Mouse (Mus musculus): ENCODE data around the gene Cx3cr1. TPM values are rescaled to one million over a fixed set of nuclear protein-coding genes. Genes with fewer than 3 reads are reported as not detected.

Gene Cx3cr1
- polyA plus RNA-seq, 1 experiment: 0.01 TPM

DNA sequence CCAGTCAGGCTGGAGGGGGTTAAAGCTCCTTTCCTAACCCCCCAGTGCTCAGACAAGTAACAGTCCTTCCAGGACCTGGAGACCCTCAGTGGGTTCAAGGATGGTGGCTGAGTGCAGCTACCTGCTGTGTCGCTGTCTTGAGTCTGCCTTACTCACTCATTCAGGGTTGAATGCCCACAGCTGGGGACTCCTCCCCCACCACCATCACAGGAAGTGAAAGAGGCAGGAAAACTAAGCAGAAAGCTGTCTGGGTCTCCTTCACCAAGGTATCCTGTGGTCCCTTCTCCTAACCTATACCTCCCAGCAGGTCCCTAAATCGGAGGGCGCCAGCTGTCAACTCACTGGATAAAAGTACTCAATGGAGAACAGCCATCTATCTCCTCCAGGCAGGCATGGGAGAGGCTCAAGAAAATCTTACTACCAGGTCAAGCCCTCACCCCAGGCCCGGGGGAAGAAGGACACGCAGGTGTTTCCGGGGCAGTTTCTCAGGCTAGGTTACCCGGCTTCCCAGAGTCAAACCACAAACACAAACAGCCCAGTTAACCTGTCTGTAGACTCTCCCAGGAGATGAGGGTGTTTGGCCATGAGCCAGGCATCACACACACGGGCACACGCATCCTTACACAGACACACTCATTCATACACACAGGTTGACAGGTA lies 91.4 kb downstream of the Cx3cr1 start:
- no peaks in the 10 kb centered on the region; the same call in 1 of the 2 replicates for H3K9me3 ChIP-seq (ENCODE audit: control insufficient read depth, low read length)
- peaks cover 5% of the 10 kb centered on the region; the same call in 1 of the 2 replicates for H3K36me3 ChIP-seq (ENCODE audit: control insufficient read depth)
- peaks cover 23% of the 10 kb centered on the region for H3K27me3 ChIP-seq (ENCODE audit: control insufficient read depth)
- H3K4me3 ChIP-seq (replicated peaks): no peak overlapping the region
- H3K4me1 ChIP-seq (ENCODE audit: control insufficient read depth): peaks cover 37% of the 10 kb centered on the region
- TF ChIP-seq GATA1 (IDR thresholded peaks at IDR 0.05; ENCODE audit: low read length) (no peak), TAL1 (IDR thresholded peaks at IDR 0.05; ENCODE audit: low read length) (no peak)

DNA sequence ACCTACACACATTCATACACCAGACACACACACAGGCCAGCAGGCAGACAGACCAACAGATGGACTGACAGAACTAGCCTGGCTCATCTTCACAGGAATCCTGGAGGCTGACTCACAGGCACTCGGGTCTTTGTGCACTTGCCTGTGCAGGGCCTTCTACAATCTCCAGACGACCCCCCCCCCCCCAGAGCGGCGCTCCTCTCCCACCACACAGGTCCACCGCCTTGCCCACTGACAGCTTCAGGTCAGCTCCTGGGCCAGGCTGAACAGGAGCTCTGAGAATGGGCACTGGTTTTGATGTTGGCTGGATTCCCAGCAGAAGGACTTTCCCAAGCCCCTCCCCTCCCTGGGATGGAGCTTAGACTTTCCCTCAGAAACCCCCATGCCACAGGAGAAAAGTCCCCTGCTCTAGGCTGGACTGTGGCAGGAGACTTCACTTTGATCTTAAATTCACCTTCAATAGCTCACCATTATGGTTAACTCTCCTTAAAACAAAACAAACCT lies 92.1 kb downstream of the Cx3cr1 start:
- Histone ChIP-seq H3K4me3 (replicated peaks) (no peak overlapping the region), H3K27me3 (ENCODE audit: control insufficient read depth) (peaks cover 16% of the 10 kb centered on the region), H3K36me3 (ENCODE audit: control insufficient read depth) (peaks cover 9% of the 10 kb centered on the region; the same call in 1 of the 2 replicates), H3K4me1 (ENCODE audit: control insufficient read depth) (peaks cover 30% of the 10 kb centered on the region), H3K9me3 (ENCODE audit: control insufficient read depth, low read length) (no peaks in the 10 kb centered on the region; the same call in 1 of the 2 replicates)
- no peak for TF ChIP-seq TAL1 (IDR thresholded peaks at IDR 0.05; ENCODE audit: low read length)

DNA sequence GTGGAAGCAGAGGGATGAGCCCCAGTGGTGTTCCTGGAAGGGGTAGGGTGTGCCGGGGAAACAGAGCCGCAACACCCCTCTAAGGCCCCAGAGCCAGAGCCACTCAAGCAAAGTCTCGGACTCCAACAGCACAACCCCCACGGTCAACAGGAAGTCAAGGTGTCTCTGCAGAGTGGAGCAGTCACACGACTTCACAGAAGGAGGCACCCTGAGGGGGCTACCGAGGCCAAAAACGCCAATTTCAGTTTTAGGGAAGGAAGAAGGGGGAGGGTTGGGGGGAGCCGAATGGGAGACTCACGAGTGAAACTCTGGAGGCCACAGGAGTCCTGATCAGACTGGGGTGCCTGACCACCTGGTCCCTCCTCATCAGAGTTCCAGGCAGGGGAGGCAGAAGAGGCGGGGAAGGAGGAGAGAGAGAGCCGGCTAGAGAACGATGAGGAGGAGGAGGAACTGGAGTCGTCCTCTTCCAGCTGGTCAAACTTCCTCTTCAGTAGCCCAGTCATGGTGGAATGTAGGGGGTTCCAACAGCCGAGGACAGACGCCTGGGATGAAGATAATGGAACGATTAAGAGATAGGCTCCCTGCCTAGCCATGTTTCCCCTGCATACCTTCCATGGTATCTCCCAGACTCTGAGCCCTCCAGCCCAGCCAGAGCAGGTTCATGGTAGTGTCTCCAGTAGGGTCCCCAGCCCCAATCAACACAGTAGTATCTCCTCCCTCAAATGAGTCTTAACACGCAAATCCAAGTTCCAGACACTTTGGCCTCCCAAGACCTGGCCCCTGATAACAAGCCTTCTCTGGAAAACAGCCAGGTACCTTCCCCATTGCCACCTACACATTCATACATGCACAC lies 92.7 kb downstream of the Cx3cr1 start:
- no peaks in the 10 kb centered on the region; the same call in 1 of the 2 replicates for H3K9me3 ChIP-seq (ENCODE audit: control insufficient read depth, low read length)
- H3K27me3 ChIP-seq (ENCODE audit: control insufficient read depth): peaks cover 10% of the 10 kb centered on the region
- peaks cover 24% of the 10 kb centered on the region for H3K4me1 ChIP-seq (ENCODE audit: control insufficient read depth)
- peaks cover 12% of the 10 kb centered on the region; the same call in 1 of the 2 replicates for H3K36me3 ChIP-seq (ENCODE audit: control insufficient read depth)
- H3K4me3 ChIP-seq (replicated peaks): no peak overlapping the region
- TF ChIP-seq TAL1 (IDR thresholded peaks at IDR 0.05; ENCODE audit: low read length) (no peak), GATA1 (IDR thresholded peaks at IDR 0.05; ENCODE audit: low read length) (no peak)

DNA sequence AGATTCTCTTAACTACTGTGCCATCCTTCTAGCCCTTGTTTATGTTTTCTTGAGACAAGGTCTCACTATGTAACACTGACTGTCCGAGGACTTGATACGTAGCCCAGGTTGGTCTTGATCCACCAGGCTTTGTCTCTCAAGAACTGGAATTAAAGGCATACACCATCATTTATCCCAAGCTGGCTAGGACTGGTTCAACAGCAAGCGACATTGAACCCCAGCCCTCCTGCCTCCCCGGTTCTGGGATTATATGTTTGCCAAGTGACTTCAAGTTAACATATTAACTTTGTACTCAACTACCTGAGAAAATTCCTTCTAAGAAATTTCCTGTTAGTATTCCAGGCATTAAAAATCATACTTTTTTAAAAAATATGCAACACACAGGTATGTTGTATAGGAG lies 94.4 kb downstream of the Cx3cr1 start:
- H3K4me3 ChIP-seq (replicated peaks): no peak overlapping the region
- H3K9me3 ChIP-seq (ENCODE audit: control insufficient read depth, low read length): no peaks in the 10 kb centered on the region; the same call in 1 of the 2 replicates
- H3K36me3 ChIP-seq (ENCODE audit: control insufficient read depth): peaks cover 12% of the 10 kb centered on the region; the same call in 1 of the 2 replicates
- H3K27me3 ChIP-seq (ENCODE audit: control insufficient read depth): no peaks in the 10 kb centered on the region
- TF ChIP-seq GATA1 (IDR thresholded peaks at IDR 0.05; ENCODE audit: low read length) (no peak), TAL1 (IDR thresholded peaks at IDR 0.05; ENCODE audit: low read length) (no peak)
- peaks cover 11% of the 10 kb centered on the region for H3K4me1 ChIP-seq (ENCODE audit: control insufficient read depth)

DNA sequence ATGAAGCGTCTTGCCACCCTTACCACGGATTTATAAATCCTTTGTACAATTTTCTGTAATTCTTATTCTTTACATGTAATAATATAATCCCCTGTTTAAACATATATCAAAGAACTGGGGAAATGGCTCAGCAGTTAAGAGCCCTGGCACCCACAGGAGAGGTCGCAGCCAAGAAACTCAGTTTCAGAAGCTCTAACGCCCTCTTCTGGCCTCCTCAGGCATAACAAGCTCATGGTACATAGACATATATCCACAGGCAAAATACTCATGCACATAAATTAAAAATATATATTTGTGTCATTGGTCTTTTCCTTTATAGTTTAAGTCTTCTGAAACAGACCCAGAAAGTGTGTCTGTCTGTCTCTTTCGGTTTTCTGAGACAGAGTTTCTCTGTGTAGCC lies 95.1 kb downstream of the Cx3cr1 start:
- H3K4me1 ChIP-seq (ENCODE audit: control insufficient read depth): peaks cover 11% of the 10 kb centered on the region

DNA sequence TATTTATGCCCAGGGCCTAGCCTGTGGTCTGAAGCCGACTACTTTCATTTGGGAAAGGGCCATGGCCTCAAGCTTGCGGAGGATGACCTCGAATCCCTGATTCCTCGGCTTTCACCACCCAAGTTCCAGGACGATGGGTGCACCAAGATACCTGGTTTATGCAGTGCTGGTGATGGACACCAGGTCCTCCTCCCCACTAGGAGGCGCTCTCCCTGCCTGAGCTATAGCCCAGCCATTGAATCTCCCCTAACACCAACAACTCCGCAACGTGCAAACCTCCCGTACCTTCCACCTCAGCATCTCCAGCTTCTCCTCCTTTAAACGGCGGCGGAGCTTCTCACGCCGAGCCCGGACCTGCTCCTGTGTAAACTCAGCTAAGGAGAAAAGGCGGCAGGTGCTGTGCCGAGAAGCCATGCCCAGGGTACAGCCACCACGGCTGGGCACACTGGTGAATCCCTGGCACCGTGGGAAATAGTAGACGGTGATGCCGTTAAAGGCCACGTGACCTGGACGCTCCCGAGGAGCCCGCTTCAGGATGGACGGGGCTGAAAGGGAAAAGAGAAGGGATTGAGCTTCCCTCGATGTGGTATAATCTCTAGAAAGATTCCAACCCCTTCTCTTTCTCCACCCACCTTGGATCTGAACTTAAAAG lies 95.7 kb downstream of the Cx3cr1 start:
- TF ChIP-seq GATA1 (IDR thresholded peaks at IDR 0.05; ENCODE audit: low read length): no peak
- no peak for TF ChIP-seq TAL1 (IDR thresholded peaks at IDR 0.05; ENCODE audit: low read length)
- Histone ChIP-seq H3K4me1 (ENCODE audit: control insufficient read depth) (peaks cover 11% of the 10 kb centered on the region), H3K4me3 (replicated peaks) (no peak overlapping the region), H3K27me3 (ENCODE audit: control insufficient read depth) (no peaks in the 10 kb centered on the region), H3K9me3 (ENCODE audit: control insufficient read depth, low read length) (no peaks in the 10 kb centered on the region; the same call in 1 of the 2 replicates), H3K36me3 (ENCODE audit: control insufficient read depth) (peaks cover 12% of the 10 kb centered on the region; the same call in 1 of the 2 replicates)

More for the DNA sequence above, 95.1 kb downstream of the Cx3cr1 start:
- TF ChIP-seq GATA1 (IDR thresholded peaks at IDR 0.05; ENCODE audit: low read length): no peak
- TF ChIP-seq TAL1 (IDR thresholded peaks at IDR 0.05; ENCODE audit: low read length): no peak
- H3K27me3 ChIP-seq (ENCODE audit: control insufficient read depth): no peaks in the 10 kb centered on the region
- H3K9me3 ChIP-seq (ENCODE audit: control insufficient read depth, low read length): no peaks in the 10 kb centered on the region; the same call in 1 of the 2 replicates
- no peak overlapping the region for H3K4me3 ChIP-seq (replicated peaks)
- peaks cover 12% of the 10 kb centered on the region; the same call in 1 of the 2 replicates for H3K36me3 ChIP-seq (ENCODE audit: control insufficient read depth)

GRCm38 (mm10) chr9:119973281-119973680 lies 96.4 kb downstream of the Cx3cr1 start:
- Histone ChIP-seq H3K4me3 (replicated peaks) (no peak overlapping the region), H3K27me3 (ENCODE audit: control insufficient read depth) (no peaks in the 10 kb centered on the region), H3K4me1 (ENCODE audit: control insufficient read depth) (peaks cover 10% of the 10 kb centered on the region), H3K36me3 (ENCODE audit: control insufficient read depth) (peaks cover 12% of the 10 kb centered on the region; the same call in 1 of the 2 replicates), H3K9me3 (ENCODE audit: control insufficient read depth, low read length) (no peaks in the 10 kb centered on the region; the same call in 1 of the 2 replicates)
- TF ChIP-seq GATA1 (IDR thresholded peaks at IDR 0.05; ENCODE audit: low read length) (no peak), TAL1 (IDR thresholded peaks at IDR 0.05; ENCODE audit: low read length) (no peak)

- Histone ChIP-seq H3K36me3 (ENCODE audit: control insufficient read depth) (peaks cover 12% of the 10 kb centered on the region; the same call in 1 of the 2 replicates), H3K4me3 (replicated peaks) (no peak overlapping the region), H3K27me3 (ENCODE audit: control insufficient read depth) (no peaks in the 10 kb centered on the region), H3K9me3 (ENCODE audit: control insufficient read depth, low read length) (no peaks in the 10 kb centered on the region; the same call in 1 of the 2 replicates), H3K4me1 (ENCODE audit: control insufficient read depth) (peaks cover 7% of the 10 kb centered on the region)
- TF ChIP-seq GATA1 (IDR thresholded peaks at IDR 0.05; ENCODE audit: low read length) (no peak), TAL1 (IDR thresholded peaks at IDR 0.05; ENCODE audit: low read length) (no peak)
Observed at GRCm38 (mm10) chr9:119972582-119972981, 97.1 kb downstream of the Cx3cr1 start.
